Mouse (Mus musculus): ENCODE data around the gene Mpst. TPM values are rescaled to one million over a fixed set of nuclear protein-coding genes. Genes with fewer than 3 reads are reported as not detected.

The Mpst gene
- 3.2 and 4.4 TPM in 2 replicates for polyA plus RNA-seq (2014; fragmentation: Nextera tagmentation; extraction: Ambion mirVana)

DNA sequence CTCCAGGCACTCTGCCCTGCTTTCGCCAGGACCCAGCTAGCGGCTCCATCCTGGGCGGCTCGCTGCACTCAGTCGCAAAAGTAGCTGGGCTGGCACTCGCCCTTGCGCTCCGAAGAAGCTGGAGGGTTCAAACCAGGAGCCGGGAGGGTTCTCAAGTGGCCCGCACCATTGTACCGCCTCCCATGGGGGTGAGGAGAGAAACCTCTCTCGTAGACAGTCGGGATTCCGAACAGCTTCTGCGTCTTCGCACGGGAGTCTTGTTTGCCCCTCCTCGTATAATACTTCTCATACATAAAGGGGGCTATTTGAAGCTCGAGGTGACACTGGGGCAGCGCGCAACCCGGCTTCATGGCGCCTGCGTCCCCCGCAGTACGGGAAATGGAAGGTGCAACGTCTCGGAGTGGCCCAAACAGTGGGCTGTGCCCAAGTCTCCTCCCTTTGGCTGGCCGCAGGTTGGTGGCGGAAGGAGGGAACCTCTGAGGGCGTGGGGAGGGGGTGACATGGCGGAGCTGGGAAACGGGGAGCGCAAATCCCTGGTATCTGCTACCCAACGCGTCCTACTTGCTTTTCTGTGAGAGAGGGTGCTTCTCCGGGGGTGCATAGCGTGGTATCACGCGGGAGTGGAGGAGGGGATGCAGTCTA, at the start of gene Mpst:
Gene Mpst (plus strand): TSS at position 124 of the 642 bp plus-strand sequence.
- H3K27me3 ChIP-seq (ENCODE audit: control insufficient read depth, insufficient read depth, low read length), result peaks cover 16% of the 10 kb centered on the region; the same call in 1 of the 2 replicates
- peak; percentile 84 for ATAC-seq (ENCODE audit: insufficient number of reproducible peaks, insufficient read depth, low FRiP score, low read depth)
- peak within 1 kb of the TSS; percentile 53 for H3K9ac ChIP-seq (replicated peaks; ENCODE audit: low read depth, low read length)
- peak within 1 kb of the TSS; percentile 93 for H3K27ac ChIP-seq (ENCODE audit: low read length)
- peak within 1 kb of the TSS; percentile 81 for H3K4me2 ChIP-seq (replicated peaks; ENCODE audit: low read depth, low read length)
- no peaks in the 10 kb centered on the region for H3K9me3 ChIP-seq (ENCODE audit: control insufficient read depth, low read depth, low read length)
- H3K36me3 ChIP-seq (ENCODE audit: control insufficient read depth, insufficient read depth, low read length), result no peaks in the 10 kb centered on the region
- WGBS, result under 1% methylated on average over 40 of the region's 40 CpGs
- peak within 1 kb of the TSS; percentile 68 for H3K4me3 ChIP-seq (ENCODE audit: low read depth, low read length)
- peaks cover 41% of the 10 kb centered on the region for H3K4me1 ChIP-seq (ENCODE audit: control insufficient read depth, insufficient read depth, low read length)

DNA sequence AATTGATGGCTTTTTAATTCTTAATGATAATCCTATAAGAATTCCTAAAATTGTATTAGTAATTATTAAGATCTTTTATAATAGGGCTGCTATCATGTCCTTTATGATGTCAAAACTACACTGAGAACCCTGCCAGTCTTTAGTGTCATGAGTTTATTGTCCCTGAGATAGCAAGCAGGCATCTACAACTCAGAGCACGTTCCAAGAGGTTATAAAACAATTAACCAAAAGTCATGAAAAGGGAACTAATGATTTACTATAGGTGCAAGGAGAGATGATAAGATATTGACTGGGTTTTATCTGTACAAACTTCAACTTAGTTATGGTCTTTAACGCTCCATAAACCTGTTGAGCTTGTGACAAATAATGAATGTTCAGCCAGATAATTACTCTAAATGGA, 40.3 kb upstream of the Mpst start:
- no peak for ATAC-seq (ENCODE audit: insufficient number of reproducible peaks, insufficient read depth, low FRiP score, low read depth)
- H3K27ac ChIP-seq (ENCODE audit: low read length), result no peak overlapping the region
- WGBS, result 31% methylated on average over 2 of the region's 2 CpGs
- no peaks in the 10 kb centered on the region for H3K4me1 ChIP-seq (ENCODE audit: control insufficient read depth, insufficient read depth, low read length)
- no peak overlapping the region for H3K4me2 ChIP-seq (replicated peaks; ENCODE audit: low read depth, low read length)
- H3K36me3 ChIP-seq (ENCODE audit: control insufficient read depth, insufficient read depth, low read length), result no peaks in the 10 kb centered on the region
- H3K9ac ChIP-seq (replicated peaks; ENCODE audit: low read depth, low read length), result no peak overlapping the region
- H3K27me3 ChIP-seq (ENCODE audit: control insufficient read depth, insufficient read depth, low read length), result no peaks in the 10 kb centered on the region
- H3K4me3 ChIP-seq (ENCODE audit: low read depth, low read length), result no peak overlapping the region
- peaks cover 3% of the 10 kb centered on the region; the same call in 1 of the 2 replicates for H3K9me3 ChIP-seq (ENCODE audit: control insufficient read depth, low read depth, low read length)

DNA sequence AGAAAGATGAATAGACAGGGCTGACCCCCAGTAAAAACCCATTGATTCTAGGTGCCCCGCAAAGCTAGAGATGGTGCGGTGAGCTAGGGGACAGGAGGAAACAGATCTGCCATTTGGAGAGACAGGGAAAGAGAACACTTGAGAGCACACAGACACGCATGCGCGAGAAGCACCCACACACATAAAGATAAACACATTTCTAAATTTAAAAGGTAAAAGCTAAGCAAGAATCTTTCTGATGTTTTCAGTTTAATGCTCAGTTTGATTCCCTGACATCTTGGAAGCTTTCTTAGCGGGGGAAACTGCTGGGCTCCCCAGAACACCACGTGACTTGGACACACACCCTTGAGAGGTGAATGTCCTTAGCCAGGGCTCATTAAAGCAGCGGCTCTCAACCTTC, 39.3 kb upstream of the Mpst start:
- Histone ChIP-seq H3K27ac (ENCODE audit: low read length) (no peak overlapping the region), H3K9me3 (ENCODE audit: control insufficient read depth, low read depth, low read length) (peaks cover 3% of the 10 kb centered on the region; the same call in 1 of the 2 replicates), H3K4me2 (replicated peaks; ENCODE audit: low read depth, low read length) (no peak overlapping the region), H3K9ac (replicated peaks; ENCODE audit: low read depth, low read length) (no peak overlapping the region), H3K4me3 (ENCODE audit: low read depth, low read length) (no peak overlapping the region), H3K27me3 (ENCODE audit: control insufficient read depth, insufficient read depth, low read length) (no peaks in the 10 kb centered on the region), H3K36me3 (ENCODE audit: control insufficient read depth, insufficient read depth, low read length) (no peaks in the 10 kb centered on the region), H3K4me1 (ENCODE audit: control insufficient read depth, insufficient read depth, low read length) (no peaks in the 10 kb centered on the region)
- whole genome bisulfite sequencing, result 59% methylated on average over 8 of the region's 8 CpGs
- ATAC-seq (ENCODE audit: insufficient number of reproducible peaks, insufficient read depth, low FRiP score, low read depth), result no peak

DNA sequence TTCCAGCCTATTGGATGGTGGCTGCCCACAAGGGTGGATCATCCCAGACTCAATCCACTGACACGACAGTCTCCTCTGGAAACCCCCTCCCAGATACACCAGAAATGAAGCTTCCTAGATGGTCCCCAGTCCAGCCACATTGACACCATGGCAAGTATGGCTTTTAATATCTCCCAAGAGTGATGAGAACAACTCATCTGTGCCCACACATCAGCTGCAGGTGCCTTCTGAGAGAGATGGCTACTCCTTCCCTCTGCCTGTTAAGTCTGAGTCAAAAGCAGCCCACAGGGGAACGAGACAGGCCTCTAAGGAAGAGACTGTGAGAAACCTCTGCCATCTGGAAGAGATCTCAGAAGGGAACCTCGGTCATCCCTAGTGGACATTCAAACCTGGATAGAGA, 38.4 kb upstream of the Mpst start:
- Histone ChIP-seq H3K27ac (ENCODE audit: low read length) (no peak overlapping the region), H3K27me3 (ENCODE audit: control insufficient read depth, insufficient read depth, low read length) (no peaks in the 10 kb centered on the region), H3K4me3 (ENCODE audit: low read depth, low read length) (no peak overlapping the region), H3K36me3 (ENCODE audit: control insufficient read depth, insufficient read depth, low read length) (no peaks in the 10 kb centered on the region), H3K9ac (replicated peaks; ENCODE audit: low read depth, low read length) (no peak overlapping the region), H3K9me3 (ENCODE audit: control insufficient read depth, low read depth, low read length) (no peaks in the 10 kb centered on the region), H3K4me1 (ENCODE audit: control insufficient read depth, insufficient read depth, low read length) (no peaks in the 10 kb centered on the region), H3K4me2 (replicated peaks; ENCODE audit: low read depth, low read length) (no peak overlapping the region)
- no peak for ATAC-seq (ENCODE audit: insufficient number of reproducible peaks, insufficient read depth, low FRiP score, low read depth)
- WGBS, result 79% methylated on average over 3 of the region's 3 CpGs

DNA sequence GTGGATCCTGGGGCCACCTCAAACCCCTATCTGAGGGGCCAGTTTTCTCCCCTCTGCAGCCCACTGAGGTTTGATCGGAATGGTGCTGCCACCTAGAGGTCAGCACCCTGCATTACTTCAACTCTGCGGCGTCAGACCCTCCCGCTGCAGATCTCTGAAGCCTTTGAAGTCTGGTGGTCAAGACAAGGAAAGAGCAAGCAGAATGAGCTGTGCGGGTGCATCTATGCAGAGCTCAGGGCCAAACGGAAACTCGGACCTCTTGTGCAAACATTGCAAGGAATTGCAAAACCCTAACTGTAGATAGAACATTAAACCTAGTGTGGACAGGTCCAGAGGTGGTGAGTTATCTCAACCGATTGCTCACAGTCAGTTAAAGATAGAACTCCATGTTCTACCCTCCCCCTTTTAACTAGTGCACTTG, 37.3 kb upstream of the Mpst start:
- Histone ChIP-seq H3K4me3 (ENCODE audit: low read depth, low read length) (no peak overlapping the region), H3K27ac (ENCODE audit: low read length) (no peak overlapping the region), H3K9me3 (ENCODE audit: control insufficient read depth, low read depth, low read length) (no peaks in the 10 kb centered on the region), H3K27me3 (ENCODE audit: control insufficient read depth, insufficient read depth, low read length) (no peaks in the 10 kb centered on the region), H3K9ac (replicated peaks; ENCODE audit: low read depth, low read length) (no peak overlapping the region), H3K36me3 (ENCODE audit: control insufficient read depth, insufficient read depth, low read length) (no peaks in the 10 kb centered on the region), H3K4me2 (replicated peaks; ENCODE audit: low read depth, low read length) (no peak overlapping the region), H3K4me1 (ENCODE audit: control insufficient read depth, insufficient read depth, low read length) (no peaks in the 10 kb centered on the region)
- 12% methylated on average over 8 of the region's 8 CpGs for WGBS
- ATAC-seq (ENCODE audit: insufficient number of reproducible peaks, insufficient read depth, low FRiP score, low read depth), result no peak

DNA sequence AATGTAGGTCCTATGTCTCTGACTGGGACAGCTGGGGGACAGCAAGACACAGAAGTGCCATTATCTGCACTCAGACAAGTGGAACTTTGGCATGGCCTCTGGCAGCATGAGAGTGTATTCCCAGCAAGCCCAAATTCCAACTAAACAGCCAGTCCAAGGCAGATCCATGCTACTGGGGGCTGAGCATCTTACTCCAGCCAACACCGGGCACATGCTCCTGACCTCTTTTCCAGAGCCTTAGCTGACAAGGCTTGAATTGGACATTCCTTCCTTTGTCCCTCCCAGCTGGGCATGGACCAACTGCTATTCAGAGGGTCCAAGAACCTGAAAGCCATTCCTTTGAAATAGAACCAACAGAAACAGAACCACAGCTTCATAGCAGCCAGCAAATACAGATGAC, 36.6 kb upstream of the Mpst start:
- Histone ChIP-seq H3K4me2 (replicated peaks; ENCODE audit: low read depth, low read length) (no peak overlapping the region), H3K4me3 (ENCODE audit: low read depth, low read length) (no peak overlapping the region), H3K4me1 (ENCODE audit: control insufficient read depth, insufficient read depth, low read length) (no peaks in the 10 kb centered on the region), H3K27me3 (ENCODE audit: control insufficient read depth, insufficient read depth, low read length) (no peaks in the 10 kb centered on the region), H3K36me3 (ENCODE audit: control insufficient read depth, insufficient read depth, low read length) (no peaks in the 10 kb centered on the region), H3K27ac (ENCODE audit: low read length) (no peak overlapping the region), H3K9me3 (ENCODE audit: control insufficient read depth, low read depth, low read length) (no peaks in the 10 kb centered on the region), H3K9ac (replicated peaks; ENCODE audit: low read depth, low read length) (no peak overlapping the region)
- no peak for ATAC-seq (ENCODE audit: insufficient number of reproducible peaks, insufficient read depth, low FRiP score, low read depth)
- 95% methylated on average over 1 of the region's 1 CpGs for WGBS

DNA sequence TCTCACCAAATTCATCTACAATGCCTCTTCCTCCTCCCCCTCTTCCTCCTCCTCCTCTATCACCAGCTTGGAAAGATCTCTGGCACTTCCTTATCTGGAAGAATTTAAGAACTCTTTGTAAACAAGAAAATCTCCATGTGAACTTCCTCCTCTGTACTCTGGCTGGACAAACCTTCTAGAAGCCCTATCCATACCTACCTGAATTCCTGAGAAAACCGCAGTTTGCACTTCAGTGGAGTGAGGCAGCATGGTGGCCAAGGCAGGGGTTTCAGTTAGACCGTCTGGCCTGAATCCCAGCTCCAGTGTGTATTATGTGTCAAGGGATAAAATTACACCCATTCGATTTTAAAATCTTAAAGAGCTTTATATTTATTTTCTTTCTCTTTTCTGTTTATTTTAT, 33.4 kb upstream of the Mpst start:
- Histone ChIP-seq H3K4me2 (replicated peaks; ENCODE audit: low read depth, low read length) (no peak overlapping the region), H3K4me3 (ENCODE audit: low read depth, low read length) (no peak overlapping the region), H3K4me1 (ENCODE audit: control insufficient read depth, insufficient read depth, low read length) (no peaks in the 10 kb centered on the region), H3K9me3 (ENCODE audit: control insufficient read depth, low read depth, low read length) (no peaks in the 10 kb centered on the region), H3K27me3 (ENCODE audit: control insufficient read depth, insufficient read depth, low read length) (no peaks in the 10 kb centered on the region), H3K27ac (ENCODE audit: low read length) (no peak overlapping the region), H3K36me3 (ENCODE audit: control insufficient read depth, insufficient read depth, low read length) (no peaks in the 10 kb centered on the region), H3K9ac (replicated peaks; ENCODE audit: low read depth, low read length) (no peak overlapping the region)
- 44% methylated on average over 3 of the region's 3 CpGs for WGBS
- no peak for ATAC-seq (ENCODE audit: insufficient number of reproducible peaks, insufficient read depth, low FRiP score, low read depth)

DNA sequence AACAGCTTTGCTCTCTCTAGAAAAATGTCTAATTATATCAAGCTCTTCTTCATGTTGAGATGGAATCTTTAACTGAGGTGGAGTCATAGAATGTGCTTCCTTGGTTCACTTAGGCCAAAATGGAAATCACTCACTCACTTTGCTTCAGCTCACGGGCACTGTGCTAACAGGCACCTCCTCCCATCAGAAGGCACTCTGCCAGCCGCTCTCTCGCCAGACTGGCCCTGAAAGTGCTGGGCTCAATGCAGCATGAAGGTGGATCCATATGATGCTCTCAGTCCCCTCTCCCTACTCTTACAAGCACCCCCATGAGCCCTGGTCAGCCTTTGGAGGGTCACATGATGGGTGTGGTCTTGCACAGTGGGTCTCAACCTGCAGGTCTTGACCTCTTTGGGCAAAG, 32.0 kb upstream of the Mpst start:
- no peaks in the 10 kb centered on the region for H3K36me3 ChIP-seq (ENCODE audit: control insufficient read depth, insufficient read depth, low read length)
- H3K27ac ChIP-seq (ENCODE audit: low read length), result no peak overlapping the region
- no peak overlapping the region for H3K4me2 ChIP-seq (replicated peaks; ENCODE audit: low read depth, low read length)
- H3K9me3 ChIP-seq (ENCODE audit: control insufficient read depth, low read depth, low read length), result no peaks in the 10 kb centered on the region
- no peak for ATAC-seq (ENCODE audit: insufficient number of reproducible peaks, insufficient read depth, low FRiP score, low read depth)
- H3K9ac ChIP-seq (replicated peaks; ENCODE audit: low read depth, low read length), result no peak overlapping the region
- no peak overlapping the region for H3K4me3 ChIP-seq (ENCODE audit: low read depth, low read length)
- H3K27me3 ChIP-seq (ENCODE audit: control insufficient read depth, insufficient read depth, low read length), result no peaks in the 10 kb centered on the region
- H3K4me1 ChIP-seq (ENCODE audit: control insufficient read depth, insufficient read depth, low read length), result no peaks in the 10 kb centered on the region
- 75% methylated on average over 3 of the region's 3 CpGs for WGBS

DNA sequence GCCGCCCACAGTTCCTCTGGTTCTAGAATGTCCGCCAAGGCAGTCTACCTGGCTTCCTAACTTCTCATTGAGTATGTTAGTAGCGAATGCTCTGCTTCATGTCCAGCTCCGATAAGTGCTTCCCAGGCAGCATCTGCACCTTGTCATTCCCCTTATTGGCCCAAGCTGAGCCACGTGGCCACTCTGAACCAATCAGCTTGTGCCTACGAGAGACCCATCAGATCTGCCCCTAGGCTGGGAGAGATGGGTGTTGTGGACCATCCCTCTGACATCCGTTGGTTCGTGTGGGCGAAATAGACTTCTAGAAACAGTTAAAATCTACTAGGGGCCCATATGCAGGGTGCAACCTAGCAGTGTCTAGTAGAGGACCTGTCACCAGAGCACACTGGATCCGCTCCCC, 28.4 kb upstream of the Mpst start:
- Histone ChIP-seq H3K27ac (ENCODE audit: low read length) (no peak overlapping the region), H3K9me3 (ENCODE audit: control insufficient read depth, low read depth, low read length) (no peaks in the 10 kb centered on the region), H3K9ac (replicated peaks; ENCODE audit: low read depth, low read length) (no peak overlapping the region), H3K4me2 (replicated peaks; ENCODE audit: low read depth, low read length) (no peak overlapping the region), H3K4me3 (ENCODE audit: low read depth, low read length) (no peak overlapping the region), H3K36me3 (ENCODE audit: control insufficient read depth, insufficient read depth, low read length) (no peaks in the 10 kb centered on the region), H3K27me3 (ENCODE audit: control insufficient read depth, insufficient read depth, low read length) (no peaks in the 10 kb centered on the region), H3K4me1 (ENCODE audit: control insufficient read depth, insufficient read depth, low read length) (no peaks in the 10 kb centered on the region)
- ATAC-seq (ENCODE audit: insufficient number of reproducible peaks, insufficient read depth, low FRiP score, low read depth), result no peak
- WGBS, result 88% methylated on average over 10 of the region's 10 CpGs

All from stomach, embryonic 14.5 days (tissue).